Mouse (Mus musculus): ENCODE data around the gene Gm21719. TPM values are rescaled to one million over a fixed set of nuclear protein-coding genes. Genes with fewer than 3 reads are reported as not detected.
"Not testable (repeated sequence)": the region's sequence is repeated elsewhere in the genome, so short reads cannot be mapped to it uniquely, and the experiment has no call there.

Gene Gm21719
- polyA plus RNA-seq (2015; fragmentation: Nextera tagmentation; extraction: Ambion mirVana), result not detected in 2 replicates

- 67% methylated on average over 1 of the region's 1 CpGs for WGBS
- not testable (repeated sequence) for H3K9me3 ChIP-seq; H3K4me3 ChIP-seq; H3K4me1 ChIP-seq; H3K9ac ChIP-seq; H3K27me3 ChIP-seq; ATAC-seq (ENCODE audit: insufficient number of reproducible peaks, insufficient read depth, low FRiP score, low TSS enrichment, low read depth); H3K36me3 ChIP-seq; H3K4me2 ChIP-seq; H3K27ac ChIP-seq
These were observed at the start of gene Gm21719 for GRCm38 (mm10) chrY:6682772-6683171. TSS of gene Gm21719 (minus strand) at chrY:6682872.

Other genes starting within 250 kb of the Gm21719 start
- gene Gm28919, start 99.3 kb downstream of the Gm21719 start, polyA plus RNA-seq (2015; fragmentation: Nextera tagmentation; extraction: Ambion mirVana), result not detected in 2 replicates
- gene Gm20830, start 235.4 kb upstream of the Gm21719 start, polyA plus RNA-seq (2015; fragmentation: Nextera tagmentation; extraction: Ambion mirVana), result not detected in 2 replicates